Mouse (Mus musculus): ENCODE results near the gene Mtmr14.

Mtmr14 gene

GRCm38 (mm10) chr6:113282101-113282802, 44.6 kb downstream of the Mtmr14 start, which contains the start of gene Cpne9:
Gene Cpne9, plus strand, starts transcription at chr6:113282307.
- peak; percentile 19 to 27 for DNase-seq

GRCm38 (mm10) chr6:113282969-113283368, 45.3 kb downstream of the Mtmr14 start:
- no peak for DNase-seq

- DNase-seq, result peak in 1 of 2 experiments; percentile 2
Measured at GRCm38 (mm10) chr6:113283500-113283899, 45.9 kb downstream of the Mtmr14 start.

DNA sequence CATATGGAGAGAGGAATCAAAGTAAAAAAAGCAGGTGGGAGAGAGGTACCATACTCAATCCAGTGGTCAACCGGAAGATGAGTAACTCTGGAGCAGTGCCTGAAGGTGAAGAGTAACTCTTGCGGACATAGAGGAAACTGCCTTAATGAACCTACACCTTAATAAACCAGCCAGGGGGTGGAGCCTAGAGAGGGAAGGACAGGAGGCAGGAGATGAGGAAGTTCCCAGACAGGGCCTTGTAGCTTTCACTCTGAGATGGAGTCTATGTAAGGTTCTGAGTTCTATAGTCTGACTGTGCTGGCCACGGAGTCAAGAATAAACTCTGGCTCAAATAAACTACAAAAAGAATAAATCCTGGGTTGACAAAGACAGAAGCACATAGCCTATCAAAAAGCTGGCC, 47.3 kb downstream of the Mtmr14 start:
- no peak for DNase-seq

GRCm38 (mm10) chr6:113286316-113286715, 48.7 kb downstream of the Mtmr14 start:
- DNase-seq, result no peak

GRCm38 (mm10) chr6:113287236-113287635, 49.6 kb downstream of the Mtmr14 start:
- no peak for DNase-seq

GRCm38 (mm10) chr6:113289346-113289745, 51.7 kb downstream of the Mtmr14 start:
- no peak for DNase-seq

DNA sequence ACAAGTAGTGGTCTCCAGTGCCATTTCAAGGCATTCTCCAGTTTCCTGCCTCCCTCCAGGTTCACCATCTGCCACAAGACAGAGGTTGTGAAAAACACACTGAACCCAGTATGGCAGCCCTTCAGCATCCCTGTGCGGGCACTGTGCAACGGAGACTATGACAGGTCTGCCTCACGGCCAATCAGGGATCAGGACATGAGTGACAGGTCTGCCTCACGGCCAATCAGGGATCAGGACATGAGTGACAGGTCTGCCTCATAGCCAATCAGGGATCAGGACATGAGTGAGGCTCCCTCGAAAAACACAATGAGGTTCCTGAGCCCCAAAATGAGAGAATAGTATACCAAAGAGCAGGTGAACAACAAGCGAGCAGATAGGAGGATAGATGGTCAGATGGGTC, 52.7 kb downstream of the Mtmr14 start:
- no peak for DNase-seq

DNA sequence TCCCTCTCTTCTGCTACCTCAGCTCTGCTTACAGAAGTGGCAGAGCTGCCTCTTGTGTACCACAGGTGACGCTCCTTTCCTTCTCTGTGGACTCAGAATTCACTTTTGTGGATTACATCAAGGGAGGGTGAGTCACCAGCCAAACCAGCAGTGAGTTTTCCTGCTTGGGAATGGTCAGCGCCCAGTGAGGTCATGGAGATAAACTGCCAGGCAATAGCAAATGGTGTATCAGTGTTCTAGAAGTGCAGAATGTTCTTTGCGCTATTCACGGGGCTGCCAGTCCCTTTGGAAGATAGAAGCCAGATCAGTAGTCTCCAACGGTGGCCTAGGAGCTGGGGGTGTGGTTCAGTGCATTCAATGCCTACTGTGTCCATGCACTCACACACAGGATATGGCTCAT, 55.3 kb downstream of the Mtmr14 start:
- DNase-seq, result no peak

DNA sequence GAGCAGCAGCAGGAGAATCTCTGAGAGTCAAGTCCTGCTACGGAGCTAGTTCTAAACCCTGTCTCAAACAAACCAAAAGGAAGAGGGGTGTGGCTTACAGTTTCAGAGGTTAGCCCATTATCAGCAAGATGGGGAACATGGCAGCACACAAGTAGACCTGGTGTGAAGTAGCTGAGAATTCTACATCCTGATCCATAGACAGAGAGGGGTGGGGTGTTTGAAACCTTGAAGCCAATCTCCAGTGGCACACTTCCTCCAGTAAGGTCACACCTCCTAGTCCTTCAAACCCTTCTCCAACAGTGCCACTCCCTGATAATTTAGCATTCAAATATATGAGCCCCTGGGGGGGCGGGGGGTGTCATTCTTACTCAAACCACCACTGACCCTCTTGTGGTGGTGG, 58.4 kb downstream of the Mtmr14 start:
- DNase-seq, result no peak

GRCm38 (mm10) chr6:113296639-113297038, 59.0 kb downstream of the Mtmr14 start:
- DNase-seq, result no peak

DNA sequence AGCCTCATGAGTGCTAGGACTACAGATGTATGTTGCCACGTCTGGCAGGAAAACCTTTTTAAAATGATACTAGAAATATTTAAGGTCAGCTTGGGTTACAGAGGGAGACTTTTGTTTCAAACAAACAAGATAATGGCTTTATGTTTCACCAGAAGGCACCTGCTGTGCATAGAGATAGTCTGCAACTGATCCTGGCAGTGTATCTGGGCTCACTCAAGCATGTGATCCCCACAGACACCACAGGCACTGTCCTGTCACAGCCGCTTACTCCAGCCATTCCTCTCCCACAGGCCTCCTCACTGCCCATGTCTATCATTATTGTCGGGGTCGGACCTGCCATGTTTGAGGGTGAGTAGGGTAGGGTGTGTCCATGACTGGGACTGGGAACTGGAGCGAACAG, 63.7 kb downstream of the Mtmr14 start:
- no peak for DNase-seq

DNA sequence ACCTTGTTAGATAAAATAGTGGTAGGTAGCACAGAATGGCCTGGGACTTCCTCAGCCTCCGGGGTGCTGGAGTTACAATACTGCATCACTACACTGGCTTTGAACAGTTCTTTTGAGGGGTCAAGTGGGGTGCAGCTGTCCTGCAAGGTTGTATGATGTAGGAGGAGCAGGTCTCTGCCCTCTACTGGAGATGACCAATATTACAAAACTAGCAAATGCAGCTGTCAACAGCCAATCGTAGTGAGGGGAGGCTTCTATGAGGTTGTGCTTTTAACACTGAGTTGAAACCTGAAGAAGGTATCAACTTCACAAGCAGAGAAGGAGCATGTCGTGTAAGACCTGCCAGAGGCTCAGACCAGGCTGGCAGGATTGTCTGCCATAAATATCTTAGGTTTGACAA, 64.6 kb downstream of the Mtmr14 start:
- DNase-seq, result peak; percentile 35 to 40

- peak; percentile 100 for DNase-seq
Measured at GRCm38 (mm10) chr6:113306322-113306985, 68.8 kb downstream of the Mtmr14 start.

DNA sequence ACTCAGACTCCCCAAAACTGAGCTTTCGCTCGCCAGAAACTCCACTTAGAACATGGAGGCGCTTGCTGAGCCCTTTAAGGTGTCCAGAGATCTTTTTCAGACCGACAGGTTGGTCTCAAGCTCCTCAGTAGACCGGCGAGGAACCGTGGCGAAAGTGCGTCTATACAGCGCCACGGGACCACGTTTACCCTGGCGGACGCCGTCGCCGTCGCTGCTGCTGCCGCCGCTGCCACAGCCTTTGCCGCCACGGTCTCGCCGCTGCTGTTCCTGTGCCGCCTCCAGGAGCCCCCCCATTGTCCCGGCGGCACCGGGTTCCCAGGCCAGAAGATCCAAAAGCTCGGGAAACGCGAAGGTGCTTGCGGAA, 69.3 kb downstream of the Mtmr14 start, which contains the start of gene Brpf1:
Gene Brpf1 (plus strand): TSS at position 152 of the 364 bp plus-strand sequence.
- DNase-seq, result no peak

GRCm38 (mm10) chr6:113307481-113308121, 70.0 kb downstream of the Mtmr14 start:
- DNase-seq, result peak; percentile 26 to 52

DNA sequence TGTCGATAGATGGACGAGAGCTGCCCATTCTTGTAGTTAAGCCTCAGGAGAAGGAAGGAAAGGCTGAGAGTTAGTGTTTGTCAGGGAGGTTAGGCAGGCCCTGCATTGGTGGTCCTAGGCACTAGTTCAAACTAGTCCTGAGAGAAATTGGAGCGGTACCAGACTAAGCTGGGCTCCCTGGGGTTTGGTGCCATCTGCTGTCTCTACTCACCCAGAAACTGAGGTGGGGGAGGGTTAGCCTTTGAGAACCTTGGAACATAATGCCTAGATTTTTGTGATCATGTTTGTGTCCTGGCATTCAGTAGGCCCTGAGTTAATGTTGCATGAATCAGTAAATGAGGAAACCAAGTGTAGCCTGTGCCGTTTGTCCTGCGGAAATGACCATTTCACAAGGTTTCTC, 70.5 kb downstream of the Mtmr14 start:
- peak; percentile 57 to 64 for DNase-seq

GRCm38 (mm10) chr6:113315972-113316371, 78.3 kb downstream of the Mtmr14 start:
- DNase-seq, result no peak

GRCm38 (mm10) chr6:113326533-113327315, 89.1 kb downstream of the Mtmr14 start, which contains the start of gene Ogg1:
Gene Ogg1, plus strand, starts transcription at chr6:113326972.
- DNase-seq, result peak; percentile 98 to 100

GRCm38 (mm10) chr6:113329396-113329795, 91.8 kb downstream of the Mtmr14 start:
- DNase-seq, result no peak

GRCm38 (mm10) chr6:113330547-113330946, 92.9 kb downstream of the Mtmr14 start:
- DNase-seq, result no peak
